Mouse (Mus musculus) hematopoietic multipotent progenitor cell, adult 10-12 weeks (in vitro differentiated cells): ENCODE measurements around the gene Hspb6. TPM values are rescaled to one million over a fixed set of nuclear protein-coding genes. Genes with fewer than 3 reads are reported as not detected.

ENCODE experiments used
- polyA plus RNA-seq: library from polyadenylated mRNA; stranded (reverse); fragments of >175 nt; gene quantifications from 2 replicates; pipeline ENCODE4 v1.2.3, GENCODE M21; 2012; ENCODE audit warnings: low replicate concordance

Gene Hspb6
- 6.3 and 7.9 TPM in 2 replicates for polyA plus RNA-seq

GRCm38 (mm10) chr7:30552102-30553020 lies at the start of gene Hspb6, which contains the start of gene Proser3:
TSS of gene Hspb6 (plus strand) at chr7:30552178.
TSS of gene Proser3 (minus strand) at chr7:30552299.

GRCm38 (mm10) chr7:30534633-30535577 lies 17.1 kb upstream of the Hspb6 start, which contains the start of gene Arhgap33:
TSS of gene Arhgap33 (minus strand) at chr7:30535060.

DNA sequence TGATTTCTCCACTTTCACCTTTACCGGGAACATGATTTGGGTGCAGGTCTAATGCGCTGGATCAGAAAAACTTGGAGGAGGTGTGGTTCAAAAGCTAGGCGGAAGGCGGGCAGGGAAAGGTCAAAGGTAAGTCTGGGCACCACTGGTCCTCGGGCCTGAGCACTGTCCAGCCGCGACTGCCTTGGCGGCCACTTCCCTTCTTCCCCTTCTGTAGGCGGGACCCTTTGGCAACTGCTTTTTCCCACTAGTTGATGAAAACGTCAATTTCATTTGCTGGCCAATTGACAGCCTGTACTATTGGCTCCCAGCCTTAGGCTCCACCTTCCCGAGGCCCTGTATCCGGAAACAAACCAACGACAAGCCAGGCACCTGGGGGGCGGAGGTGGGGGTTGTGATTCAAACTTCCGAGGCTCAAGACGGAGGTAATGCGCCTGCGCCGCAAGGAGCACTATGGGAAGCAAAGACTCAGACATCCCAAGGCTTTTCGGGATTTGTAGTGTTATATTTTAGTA lies 7.5 kb downstream of the Hspb6 start, which contains the start of gene Lin37:
Gene Lin37 (minus strand): TSS at position 396 of the 512 bp plus-strand sequence.

GRCm38 (mm10) chr7:30563117-30563905 lies 11.3 kb downstream of the Hspb6 start, which contains the start of the genes U2af1l4, Gm49396 and Psenen:
TSS of gene U2af1l4 (plus strand) at chr7:30563301.
TSS of gene Gm49396 (plus strand) at chr7:30563344.
TSS of gene Psenen (minus strand) at chr7:30563627.

DNA sequence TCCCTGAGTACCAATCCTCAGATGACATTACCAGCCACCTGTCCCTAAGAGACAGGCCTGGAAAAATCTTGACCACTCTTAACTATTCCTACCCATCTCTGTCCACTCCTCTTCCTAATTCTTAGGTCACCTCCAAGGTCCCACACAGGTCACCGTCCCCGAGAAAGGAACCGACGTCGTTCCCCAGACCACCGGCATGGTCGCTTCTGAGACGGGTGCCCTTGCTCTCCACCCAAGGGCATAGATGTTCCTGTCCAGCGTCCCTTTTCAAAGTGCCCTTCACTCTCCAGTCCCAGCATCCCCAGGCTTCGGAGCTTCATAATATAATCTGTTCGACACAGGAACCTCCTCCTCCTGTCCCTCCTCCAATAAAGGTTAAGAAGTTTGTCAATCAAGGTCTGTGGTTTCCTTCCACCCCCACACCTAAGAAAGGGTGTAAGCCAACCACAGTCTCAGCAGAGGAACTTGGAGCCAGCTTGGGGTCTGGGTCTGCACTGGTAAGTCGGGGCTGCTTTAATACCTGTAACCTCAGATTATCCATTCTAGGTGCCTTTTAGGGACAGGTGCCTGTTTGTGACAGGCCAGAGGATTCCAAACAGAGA lies 13.1 kb downstream of the Hspb6 start, which contains the start of gene Igflr1:
Gene Igflr1 (plus strand): TSS at position 458 of the 602 bp plus-strand sequence.

GRCm38 (mm10) chr7:30588676-30589434 lies 36.9 kb downstream of the Hspb6 start, which contains the start of gene Kmt2b:
TSS of gene Kmt2b (minus strand) at chr7:30588726.

DNA sequence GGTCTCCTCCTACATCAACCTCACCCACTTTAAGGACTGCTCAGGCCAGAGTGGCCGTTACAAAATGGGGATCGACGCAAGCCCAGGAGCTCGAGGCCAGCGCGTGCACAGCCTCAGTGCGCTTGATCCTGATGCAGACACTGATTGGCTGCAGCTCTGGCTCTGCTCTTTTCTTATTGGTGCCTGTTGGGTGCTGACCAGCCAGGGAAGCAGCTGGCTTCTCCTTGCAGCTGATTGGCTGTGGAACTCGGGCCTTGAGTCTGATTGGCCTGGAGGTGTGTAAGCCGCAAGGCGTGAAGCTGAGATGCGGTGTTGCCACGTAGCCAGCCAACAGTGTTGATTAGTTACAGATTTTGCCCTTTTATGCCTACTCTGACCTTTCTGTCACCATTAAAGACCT lies 46.8 kb downstream of the Hspb6 start, which contains the start of gene Zbtb32:
Gene Zbtb32 (minus strand): TSS at position 124 of the 400 bp plus-strand sequence.

Other genes with a start within 250 kb of the Hspb6 start
- 114 and 225 TPM in 2 replicates for gene Alkbh6, start 243.5 kb upstream of the Hspb6 start, polyA plus RNA-seq
- gene Syne4, start 237.4 kb upstream of the Hspb6 start, polyA plus RNA-seq, result 3.5 and 6.2 TPM in 2 replicates
- 1.2 and 3.5 TPM in 2 replicates for gene E130208F15Rik, start 230.4 kb upstream of the Hspb6 start, polyA plus RNA-seq
- 7.3 and 13.8 TPM in 2 replicates for gene Sdhaf1, start 228.3 kb upstream of the Hspb6 start, polyA plus RNA-seq
- gene Lrfn3, start 189.4 kb upstream of the Hspb6 start, polyA plus RNA-seq, result 0.09 and 0.16 TPM in 2 replicates
- 103 and 543 TPM in 2 replicates for gene Tyrobp, start 138.4 kb upstream of the Hspb6 start, polyA plus RNA-seq
- gene Hcst, start 132.3 kb upstream of the Hspb6 start, polyA plus RNA-seq, result 15.4 and 73.3 TPM in 2 replicates
- 57.5 and 91.8 TPM in 2 replicates for gene Nfkbid, start 130.4 kb upstream of the Hspb6 start, polyA plus RNA-seq
- 2.4 and 4.5 TPM in 2 replicates for gene Aplp1, start 106.6 kb upstream of the Hspb6 start, polyA plus RNA-seq
- gene Kirrel2, start 94.5 kb upstream of the Hspb6 start, polyA plus RNA-seq, result 0.18 TPM in 1 of 2 replicates, not detected in the other
- gene Nphs1, start 93.9 kb upstream of the Hspb6 start, polyA plus RNA-seq, result not detected in 2 replicates
- gene Prodh2, start 58.6 kb upstream of the Hspb6 start, polyA plus RNA-seq, result not detected in 2 replicates
- gene Arhgap33, start 17.1 kb upstream of the Hspb6 start, polyA plus RNA-seq, result 24.7 and 45.7 TPM in 2 replicates
- gene Proser3, start 121 bp downstream of the Hspb6 start, polyA plus RNA-seq, result 15.7 and 16.7 TPM in 2 replicates
- 80.4 and 94.2 TPM in 2 replicates for gene Lin37, start 7.7 kb downstream of the Hspb6 start, polyA plus RNA-seq
- 29.9 and 73.5 TPM in 2 replicates for gene U2af1l4, start 11.1 kb downstream of the Hspb6 start, polyA plus RNA-seq
- gene Gm49396, start 11.2 kb downstream of the Hspb6 start, polyA plus RNA-seq, result 4.2 and 4.6 TPM in 2 replicates
- gene Psenen, start 11.4 kb downstream of the Hspb6 start, polyA plus RNA-seq, result 47.7 and 71.1 TPM in 2 replicates
- 14.3 and 26.5 TPM in 2 replicates for gene Igflr1, start 13.2 kb downstream of the Hspb6 start, polyA plus RNA-seq
- gene Kmt2b, start 36.5 kb downstream of the Hspb6 start, polyA plus RNA-seq, result 105 and 177 TPM in 2 replicates
- gene Zbtb32, start 46.7 kb downstream of the Hspb6 start, polyA plus RNA-seq, result 30.3 and 64.8 TPM in 2 replicates
- 0.25 and 0.83 TPM in 2 replicates for gene Upk1a, start 60.7 kb downstream of the Hspb6 start, polyA plus RNA-seq
- 31.5 and 104 TPM in 2 replicates for gene Cox6b1, start 74.0 kb downstream of the Hspb6 start, polyA plus RNA-seq
- not detected in 2 replicates for gene Etv2, start 83.7 kb downstream of the Hspb6 start, polyA plus RNA-seq
- 174 and 373 TPM in 2 replicates for gene Rbm42, start 98.1 kb downstream of the Hspb6 start, polyA plus RNA-seq
- 4.2 and 16.9 TPM in 2 replicates for gene Haus5, start 112.8 kb downstream of the Hspb6 start, polyA plus RNA-seq
- not detected in 2 replicates for gene Pmis2, start 119.4 kb downstream of the Hspb6 start, polyA plus RNA-seq
- gene 2200002J24Rik, start 146.7 kb downstream of the Hspb6 start, polyA plus RNA-seq, result not detected in 2 replicates
- gene Atp4a, start 160.0 kb downstream of the Hspb6 start, polyA plus RNA-seq, result 0.21 and 0.42 TPM in 2 replicates
- gene Tmem147, start 177.4 kb downstream of the Hspb6 start, polyA plus RNA-seq, result 45.8 and 81.6 TPM in 2 replicates
- gene Gapdhs, start 191.5 kb downstream of the Hspb6 start, polyA plus RNA-seq, result 0.08 TPM in 1 of 2 replicates, not detected in the other
- gene Sbsn, start 199.3 kb downstream of the Hspb6 start, polyA plus RNA-seq, result 0.57 and 0.62 TPM in 2 replicates
- gene Dmkn, start 211.6 kb downstream of the Hspb6 start, polyA plus RNA-seq, result not detected in 2 replicates
- not detected in 2 replicates for gene Krtdap, start 235.7 kb downstream of the Hspb6 start, polyA plus RNA-seq